Comparison of ENCODE assay signal across 20 mouse cellular contexts in the genomic region with DNA sequence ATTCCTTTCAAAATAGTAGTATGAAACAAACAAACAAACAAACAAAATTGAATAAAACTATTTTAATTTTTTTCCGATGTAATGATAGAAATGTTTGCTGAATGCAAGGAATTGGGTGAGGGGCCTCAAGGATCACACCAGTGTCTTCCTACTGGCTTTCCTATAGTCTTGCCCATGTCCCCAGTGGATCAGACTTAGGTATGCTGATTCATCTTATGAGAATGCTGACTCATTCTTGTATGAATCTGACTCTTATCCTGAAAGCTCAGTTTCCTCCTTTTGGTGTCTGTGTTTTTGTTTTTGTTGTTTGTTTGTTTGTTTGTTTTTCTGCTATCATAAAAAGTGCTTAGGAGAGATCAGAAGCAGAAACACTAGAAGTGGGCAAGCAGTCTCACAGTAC.
"Had no signal": no experiment of that assay in that cellular context is flagged by ENCODE, and none has a peak within 500 bp of the region (broad histone marks: within the 10 kb centered on the region; RNA-seq: fewer than 3 reads in every experiment).

No protein-coding gene starts in this region.

- H3K4me1 ChIP-seq: midbrain, embryonic 10.5 days; midbrain, embryonic 13.5 days; neural tube, embryonic 15.5 days; stomach, embryonic 15.5 days had no signal

- H3K9me3 ChIP-seq: midbrain, embryonic 10.5 days; midbrain, embryonic 13.5 days; neural tube, embryonic 13.5 days; neural tube, embryonic 15.5 days; stomach, embryonic 15.5 days had no signal

- H3K36me3 ChIP-seq: midbrain, embryonic 10.5 days; midbrain, embryonic 13.5 days; neural tube, embryonic 13.5 days; neural tube, embryonic 15.5 days; stomach, embryonic 15.5 days had no signal

- H3K4me2 ChIP-seq: lung, embryonic 14.5 days; midbrain, embryonic 13.5 days; neural tube, embryonic 13.5 days; neural tube, embryonic 15.5 days; stomach, embryonic 15.5 days had no signal

- H3K4me3 ChIP-seq: midbrain, embryonic 10.5 days; midbrain, embryonic 13.5 days; myocyte; neural tube, embryonic 13.5 days; neural tube, embryonic 15.5 days; stomach, embryonic 15.5 days had no signal

- H3K27me3 ChIP-seq: midbrain, embryonic 13.5 days; neural tube, embryonic 13.5 days; neural tube, embryonic 15.5 days; stomach, embryonic 15.5 days had no signal

- H3K9ac ChIP-seq: lung, embryonic 14.5 days; midbrain, embryonic 13.5 days; neural tube, embryonic 13.5 days; neural tube, embryonic 15.5 days; stomach, embryonic 15.5 days had no signal

- ATAC-seq: midbrain, embryonic 13.5 days; midbrain, embryonic 16.5 days had no signal

- DNase-seq: lung, adult 18-20 months; lung, embryonic 14.5 days; lung, postnatal 10 days; lung, postnatal 4 days; retina, postnatal 1 day; right cerebral cortex, adult 18-20 months; right cerebral cortex, postnatal 25 days; right cerebral cortex, postnatal 4 days; spleen, adult 18-20 months; thymus, adult 2 months; thymus, postnatal 25 days; thymus, postnatal 4 days had no signal

- H3K27ac ChIP-seq: midbrain, embryonic 10.5 days; midbrain, embryonic 13.5 days; neural tube, embryonic 13.5 days; neural tube, embryonic 15.5 days; stomach, embryonic 15.5 days; stomach, postnatal 0 days had no signal
